Mouse (Mus musculus) cerebellum, adult 9-11 months (tissue): Measurements from ENCODE around the gene Ext2.

Experiments used
- DNase-seq: peaks from one replicate; pipeline ENCODE4 v3.0.0; 2022

Ext2 gene

DNA sequence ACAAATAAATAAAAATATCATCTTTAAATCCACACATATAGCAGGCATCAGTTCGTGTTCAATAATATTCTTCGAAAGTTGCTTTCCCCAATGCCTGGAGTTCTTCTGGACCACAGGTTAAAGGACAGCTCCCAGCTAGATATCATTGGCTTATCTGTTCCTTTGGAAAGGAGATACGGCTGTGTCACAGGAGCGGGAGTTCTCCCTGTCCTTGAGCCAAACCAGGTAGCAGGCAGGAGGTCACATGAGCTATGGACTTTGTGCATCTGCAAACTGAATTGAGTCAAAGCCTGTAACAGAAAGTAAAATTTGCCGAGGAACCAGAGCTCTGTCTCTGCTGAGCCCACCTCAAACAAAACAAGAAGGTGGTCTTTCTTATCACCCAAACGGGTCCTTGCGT lies 209.3 kb downstream of the Ext2 start:
- DNase-seq = no peak
